Mouse (Mus musculus) kidney, adult 9 months (tissue): Measurements from ENCODE around the gene Mmrn2.
"Not testable (repeated sequence)": the region's sequence is repeated elsewhere in the genome, so short reads cannot be mapped to it uniquely, and the experiment has no call there.

Experiments
- DNase-seq: peaks from one replicate; pipeline ENCODE4 v3.0.0; 2022

The Mmrn2 gene

GRCm38 (mm10) chr14:34410716-34411115 lies 35.5 kb downstream of the Mmrn2 start:
- DNase-seq: no peak

GRCm38 (mm10) chr14:34412164-34412896 lies 37.1 kb downstream of the Mmrn2 start:
- DNase-seq: no peak

DNA sequence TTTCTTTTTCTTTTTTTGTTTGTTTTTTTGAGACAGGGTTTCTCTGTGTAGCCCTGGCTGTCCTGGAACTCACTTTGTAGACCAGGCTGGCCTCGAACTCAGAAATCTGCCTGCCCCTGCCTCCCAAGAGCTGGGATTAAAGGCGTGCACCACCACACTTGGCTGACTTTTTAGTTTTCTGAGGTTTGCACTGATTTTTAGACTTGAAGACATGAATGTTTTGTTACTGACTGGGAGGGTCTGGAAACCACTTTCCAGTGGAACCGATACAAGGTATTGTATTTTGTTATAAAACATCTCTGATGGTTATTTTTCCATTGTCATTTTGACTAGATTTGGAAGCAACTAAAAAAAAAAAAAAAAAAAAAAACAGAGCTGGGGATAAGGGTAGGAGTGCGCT lies 41.7 kb downstream of the Mmrn2 start:
- DNase-seq: not testable (repeated sequence)

DNA sequence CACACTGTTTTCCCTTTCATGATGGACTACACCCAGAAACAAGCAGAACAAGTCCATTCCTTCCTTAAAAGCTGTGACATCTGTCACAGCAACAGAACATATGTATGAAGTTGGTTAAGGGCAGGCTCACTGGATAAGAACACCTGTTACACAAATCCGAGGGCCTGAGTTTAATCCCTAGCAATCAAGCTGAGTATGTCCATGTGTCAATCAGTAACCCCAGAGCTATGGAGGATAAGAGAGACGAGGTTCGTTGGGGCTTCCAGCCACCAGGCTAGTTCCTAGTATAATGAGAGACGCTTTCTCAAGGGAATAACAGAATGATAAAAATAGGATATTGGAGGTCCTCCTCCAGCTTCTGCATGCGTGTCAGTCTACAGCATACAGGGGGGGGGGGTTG lies 42.2 kb downstream of the Mmrn2 start:
- DNase-seq: no peak

DNA sequence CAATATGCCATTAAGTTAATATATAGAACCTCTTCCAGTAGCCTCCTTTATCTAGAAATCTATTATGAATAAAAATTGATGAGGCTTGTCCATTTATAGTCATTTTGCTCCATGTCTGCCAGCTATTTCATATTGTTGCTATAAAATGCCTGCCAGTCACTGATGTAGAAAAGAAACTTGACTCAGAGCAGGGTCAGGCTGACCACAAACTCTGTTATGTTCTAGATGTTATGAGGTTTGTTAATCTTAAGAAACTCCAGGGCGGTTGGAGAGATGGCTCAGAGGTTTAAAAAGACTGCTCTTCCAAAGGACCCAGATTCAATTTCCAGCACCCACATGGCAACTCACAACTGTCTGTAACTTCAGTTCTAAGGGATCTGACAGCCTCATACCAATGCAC lies 45.8 kb downstream of the Mmrn2 start:
- DNase-seq: no peak

DNA sequence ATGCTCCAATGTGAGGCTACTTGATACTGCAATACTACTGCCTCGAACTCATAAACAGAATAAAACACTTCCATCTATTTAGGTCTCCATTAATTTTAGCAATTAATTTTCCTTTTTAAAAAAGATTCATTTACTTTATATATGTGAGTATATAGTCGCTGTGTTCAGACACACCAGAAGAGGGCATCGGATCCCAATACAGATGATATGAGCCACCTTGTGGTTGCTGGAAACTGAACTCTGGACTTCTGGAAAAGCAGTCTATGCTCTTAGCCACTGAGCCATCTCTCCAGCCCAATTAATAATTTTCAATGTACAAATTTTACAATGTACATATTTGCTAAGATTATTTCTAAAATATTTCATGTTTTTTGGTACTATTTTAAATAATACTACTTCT lies 53.0 kb downstream of the Mmrn2 start:
- DNase-seq: no peak

GRCm38 (mm10) chr14:34429069-34429468 lies 53.8 kb downstream of the Mmrn2 start:
- DNase-seq: no peak

DNA sequence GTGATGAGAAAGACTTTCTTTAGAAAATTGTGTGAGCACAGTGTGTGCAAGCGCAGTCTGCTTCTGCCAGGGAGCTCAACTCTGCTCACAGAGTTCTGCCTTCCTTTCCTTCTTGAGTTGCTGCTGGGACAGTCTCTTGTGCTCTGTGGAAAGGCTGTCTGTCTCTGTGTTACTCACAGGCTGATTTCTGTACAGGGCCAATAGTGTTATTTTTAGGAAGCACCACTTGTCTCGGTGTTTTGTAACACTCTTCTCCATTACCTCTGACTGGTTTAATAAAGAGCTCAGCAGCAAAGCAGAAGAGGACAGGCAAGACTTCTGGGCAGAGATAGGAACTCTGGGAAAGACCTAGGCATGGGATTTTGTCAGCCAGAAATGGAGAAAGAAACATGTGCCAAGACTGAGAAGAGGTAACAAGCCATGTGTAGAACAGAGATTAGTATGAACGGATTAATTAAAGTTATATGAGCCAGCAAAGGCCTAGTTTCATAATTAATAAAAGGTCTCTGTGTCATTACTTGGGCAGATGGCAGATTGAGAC lies 65.3 kb downstream of the Mmrn2 start:
- no peak for DNase-seq

DNA sequence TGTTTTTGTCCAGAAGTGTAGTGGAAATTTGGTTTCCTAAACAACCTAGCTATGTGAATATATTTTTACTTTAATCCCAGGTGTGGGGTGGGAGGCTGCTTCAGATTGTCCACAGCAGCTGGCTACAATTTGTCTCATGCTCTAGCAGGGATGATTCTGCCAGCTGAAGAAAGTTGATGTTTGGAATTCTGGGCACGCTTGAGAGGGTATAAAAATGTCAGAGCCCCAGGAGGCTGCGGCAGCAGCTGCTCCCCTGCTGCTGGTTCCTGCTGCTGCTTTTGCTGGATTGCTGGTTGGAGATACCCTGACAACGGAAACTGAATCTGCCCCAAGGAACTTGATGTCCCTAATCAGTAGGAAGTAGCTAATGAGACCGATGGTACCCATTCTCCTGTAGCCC lies 67.3 kb downstream of the Mmrn2 start:
- DNase-seq: no peak

DNA sequence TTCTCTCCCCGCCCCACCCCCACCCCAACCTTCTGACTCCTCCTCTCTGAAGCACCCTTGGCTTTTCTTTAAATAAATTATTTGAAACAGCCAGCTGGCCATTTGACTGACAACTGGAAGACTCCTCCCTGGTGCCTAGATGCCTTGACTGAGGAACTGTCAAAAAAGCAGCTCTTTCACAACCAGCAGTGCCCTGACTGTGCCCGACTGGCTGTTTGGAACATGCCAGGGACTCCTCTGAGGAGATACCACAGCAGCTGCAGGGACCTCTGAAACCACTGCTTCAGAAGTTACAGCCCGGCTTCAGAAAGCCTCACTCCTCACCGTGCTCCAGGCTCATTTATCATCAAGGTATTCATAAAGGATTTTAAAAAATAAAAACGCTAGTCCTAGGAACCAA lies 69.1 kb downstream of the Mmrn2 start:
- no peak for DNase-seq

- no peak for DNase-seq
Observed at GRCm38 (mm10) chr14:34444924-34445323, 69.7 kb downstream of the Mmrn2 start.

DNA sequence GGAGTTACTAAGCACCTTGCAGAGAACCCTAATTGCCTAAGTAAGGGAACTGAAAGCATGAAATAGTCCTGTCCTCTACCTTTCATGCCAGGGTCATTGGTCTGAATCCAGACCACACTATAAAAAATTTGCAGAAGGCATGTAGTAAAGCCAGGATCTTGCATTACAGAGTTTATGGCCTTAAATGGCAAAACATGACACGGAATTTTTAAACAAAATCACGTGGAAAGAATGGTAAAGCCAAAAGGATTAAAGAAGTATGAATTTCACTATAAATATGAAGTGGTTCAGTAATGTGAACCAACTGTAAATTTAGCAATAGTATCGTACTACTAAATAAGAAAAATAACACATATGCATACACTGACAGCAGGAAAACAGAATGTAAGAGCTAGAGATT lies 70.1 kb downstream of the Mmrn2 start:
- no peak for DNase-seq

- DNase-seq: no peak
Observed at GRCm38 (mm10) chr14:34446624-34447023, 71.4 kb downstream of the Mmrn2 start.

- DNase-seq: no peak
Observed at GRCm38 (mm10) chr14:34447659-34448058, 72.4 kb downstream of the Mmrn2 start.

DNA sequence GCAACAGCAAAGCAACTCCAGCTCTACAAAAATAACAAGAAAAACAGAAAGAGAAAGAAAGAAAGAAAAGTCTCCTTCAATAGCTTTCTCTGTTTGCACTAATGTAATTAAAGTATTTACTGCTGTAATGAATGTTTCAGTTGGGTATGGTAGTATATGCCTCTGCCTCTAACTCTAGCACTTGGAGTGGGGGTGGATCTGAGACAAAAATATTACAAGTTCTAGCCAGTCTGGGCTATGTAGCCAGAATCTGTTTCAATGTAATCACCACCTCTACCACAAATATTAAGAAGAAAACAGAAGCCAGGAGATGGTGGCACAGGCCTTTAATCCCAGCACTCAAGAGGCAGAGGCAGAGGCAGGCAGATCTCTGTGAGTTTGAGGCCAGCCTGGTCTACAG lies 73.1 kb downstream of the Mmrn2 start:
- no peak for DNase-seq

- peak; percentile 53 for DNase-seq
Observed at GRCm38 (mm10) chr14:34449807-34450206, 74.5 kb downstream of the Mmrn2 start.

- no peak for DNase-seq
Observed at GRCm38 (mm10) chr14:34450451-34450850, 75.2 kb downstream of the Mmrn2 start.

- no peak for DNase-seq
Observed at GRCm38 (mm10) chr14:34451872-34452271, 76.6 kb downstream of the Mmrn2 start.

DNA sequence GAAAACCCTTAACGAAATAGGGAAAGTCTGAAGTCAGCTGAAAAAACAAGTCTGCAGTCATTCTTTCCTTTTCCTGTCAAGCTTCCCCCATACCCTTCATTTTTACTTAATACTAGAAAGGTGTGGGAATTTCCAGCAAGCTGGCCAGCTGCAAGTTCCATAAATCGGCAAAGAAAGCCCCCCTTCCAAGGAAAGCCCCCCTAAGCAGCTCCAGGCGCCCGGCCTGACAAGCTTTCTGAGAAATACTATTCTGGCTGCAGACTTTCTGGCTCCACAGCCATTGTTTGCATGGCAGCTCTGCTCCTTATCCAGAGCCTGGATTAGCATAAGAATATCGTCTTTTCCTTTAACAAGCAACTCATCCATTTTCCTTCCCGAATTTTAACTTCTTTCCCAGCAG lies 78.4 kb downstream of the Mmrn2 start:
- no peak for DNase-seq
